Mouse (Mus musculus): ENCODE data around the gene Rin2. TPM values are rescaled to one million over a fixed set of nuclear protein-coding genes. Genes with fewer than 3 reads are reported as not detected.

Rin2 gene
- polyA plus RNA-seq, 1 experiment, result 9.3 TPM

GRCm38 (mm10) chr2:145770730-145771536 is 95.9 kb downstream of the Rin2 start:
- TF ChIP-seq FOSL1 (IDR thresholded peaks at IDR 0.05; ENCODE audit: insufficient read depth, low read length, poor library complexity, severe bottlenecking) (no peak), MYOG (IDR thresholded peaks at IDR 0.05; ENCODE audit: control insufficient read depth, extremely low read depth, insufficient read length) (no peak), MAX (IDR thresholded peaks at IDR 0.05) (no peak), MYOD1 (IDR thresholded peaks at IDR 0.05; ENCODE audit: control insufficient read depth, insufficient read length, low read depth) (no peak), CEBPB (IDR thresholded peaks at IDR 0.05; ENCODE audit: low read depth) (no peak), USF1 (IDR thresholded peaks at IDR 0.05; ENCODE audit: low read depth) (no peak), CTCF (IDR thresholded peaks at IDR 0.05; ENCODE audit: control insufficient read depth, insufficient read depth, insufficient read length) (no peak)
- Histone ChIP-seq H3K79me3 (ENCODE audit: low read depth) (no peaks in the 10 kb centered on the region), H3K79me2 (ENCODE audit: control insufficient read depth, insufficient read depth) (no peaks in the 10 kb centered on the region), H3K4me3 (ENCODE audit: insufficient read depth, poor library complexity, severe bottlenecking) (no peak overlapping the region), H3ac (ENCODE audit: control insufficient read depth, insufficient read length, low read depth) (no peak overlapping the region), H3K36me3 (ENCODE audit: control insufficient read depth, insufficient read depth) (no peaks in the 10 kb centered on the region), H3K27me3 (ENCODE audit: control insufficient read depth, insufficient read depth, insufficient read length) (no peaks in the 10 kb centered on the region)

GRCm38 (mm10) chr2:145783247-145783646 is 108.2 kb downstream of the Rin2 start:
- Histone ChIP-seq H3K79me3 (ENCODE audit: low read depth) (no peaks in the 10 kb centered on the region), H3K4me3 (ENCODE audit: insufficient read depth, poor library complexity, severe bottlenecking) (no peak overlapping the region), H3ac (ENCODE audit: control insufficient read depth, insufficient read length, low read depth) (no peak overlapping the region), H3K36me3 (ENCODE audit: control insufficient read depth, insufficient read depth) (no peaks in the 10 kb centered on the region), H3K79me2 (ENCODE audit: control insufficient read depth, insufficient read depth) (no peaks in the 10 kb centered on the region), H3K27me3 (ENCODE audit: control insufficient read depth, insufficient read depth, insufficient read length) (no peaks in the 10 kb centered on the region)
- TF ChIP-seq FOSL1 (IDR thresholded peaks at IDR 0.05; ENCODE audit: insufficient read depth, low read length, poor library complexity, severe bottlenecking), result no peak
- no peak for TF ChIP-seq USF1 (IDR thresholded peaks at IDR 0.05; ENCODE audit: low read depth)

- Histone ChIP-seq H3K36me3 (ENCODE audit: control insufficient read depth, insufficient read depth) (no peaks in the 10 kb centered on the region), H3K79me2 (ENCODE audit: control insufficient read depth, insufficient read depth) (no peaks in the 10 kb centered on the region), H3K27me3 (ENCODE audit: control insufficient read depth, insufficient read depth, insufficient read length) (no peaks in the 10 kb centered on the region), H3K4me3 (ENCODE audit: insufficient read depth, poor library complexity, severe bottlenecking) (no peak overlapping the region), H3ac (ENCODE audit: control insufficient read depth, insufficient read length, low read depth) (no peak overlapping the region), H3K79me3 (ENCODE audit: low read depth) (no peaks in the 10 kb centered on the region)
- no peak for TF ChIP-seq CEBPB (IDR thresholded peaks at IDR 0.05; ENCODE audit: low read depth)
Observed at GRCm38 (mm10) chr2:145784246-145784935, 109.4 kb downstream of the Rin2 start.

GRCm38 (mm10) chr2:145784964-145785363 is 109.9 kb downstream of the Rin2 start:
- H3K4me3 ChIP-seq (ENCODE audit: insufficient read depth, poor library complexity, severe bottlenecking), result no peak overlapping the region
- TF ChIP-seq CTCF (IDR thresholded peaks at IDR 0.05; ENCODE audit: control insufficient read depth, insufficient read depth, insufficient read length) (no peak), MYOG (IDR thresholded peaks at IDR 0.05; ENCODE audit: control insufficient read depth, extremely low read depth, insufficient read length) (no peak), USF1 (IDR thresholded peaks at IDR 0.05; ENCODE audit: low read depth) (no peak), MAX (IDR thresholded peaks at IDR 0.05) (no peak), MYOD1 (IDR thresholded peaks at IDR 0.05; ENCODE audit: control insufficient read depth, insufficient read length, low read depth) (no peak), FOSL1 (IDR thresholded peaks at IDR 0.05; ENCODE audit: insufficient read depth, low read length, poor library complexity, severe bottlenecking) (no peak), CEBPB (IDR thresholded peaks at IDR 0.05; ENCODE audit: low read depth) (no peak)

GRCm38 (mm10) chr2:145785758-145786617 is 111.0 kb downstream of the Rin2 start:
- Histone ChIP-seq H3K79me3 (ENCODE audit: low read depth) (no peaks in the 10 kb centered on the region), H3ac (ENCODE audit: control insufficient read depth, insufficient read length, low read depth) (peak overlapping the region; percentile 63), H3K36me3 (ENCODE audit: control insufficient read depth, insufficient read depth) (no peaks in the 10 kb centered on the region), H3K27me3 (ENCODE audit: control insufficient read depth, insufficient read depth, insufficient read length) (no peaks in the 10 kb centered on the region), H3K4me3 (ENCODE audit: insufficient read depth, poor library complexity, severe bottlenecking) (peak overlapping the region; percentile 35), H3K79me2 (ENCODE audit: control insufficient read depth, insufficient read depth) (no peaks in the 10 kb centered on the region)
- TF ChIP-seq CEBPB (IDR thresholded peaks at IDR 0.05; ENCODE audit: low read depth) (no peak), MAX (IDR thresholded peaks at IDR 0.05) (no peak), FOSL1 (IDR thresholded peaks at IDR 0.05; ENCODE audit: insufficient read depth, low read length, poor library complexity, severe bottlenecking) (no peak), USF1 (IDR thresholded peaks at IDR 0.05; ENCODE audit: low read depth) (no peak), MYOG (IDR thresholded peaks at IDR 0.05; ENCODE audit: control insufficient read depth, extremely low read depth, insufficient read length) (no peak), MYOD1 (IDR thresholded peaks at IDR 0.05; ENCODE audit: control insufficient read depth, insufficient read length, low read depth) (no peak), CTCF (IDR thresholded peaks at IDR 0.05; ENCODE audit: control insufficient read depth, insufficient read depth, insufficient read length) (no peak)

More at GRCm38 (mm10) chr2:145784964-145785363, 109.9 kb downstream of the Rin2 start:
- Histone ChIP-seq H3K79me3 (ENCODE audit: low read depth) (no peaks in the 10 kb centered on the region), H3ac (ENCODE audit: control insufficient read depth, insufficient read length, low read depth) (no peak overlapping the region), H3K27me3 (ENCODE audit: control insufficient read depth, insufficient read depth, insufficient read length) (no peaks in the 10 kb centered on the region), H3K79me2 (ENCODE audit: control insufficient read depth, insufficient read depth) (no peaks in the 10 kb centered on the region), H3K36me3 (ENCODE audit: control insufficient read depth, insufficient read depth) (no peaks in the 10 kb centered on the region)
